Mouse (Mus musculus) hindbrain, embryonic 10.5 days (tissue): ENCODE measurements around the gene Slc26a10. TPM values are rescaled to one million over a fixed set of nuclear protein-coding genes. Genes with fewer than 3 reads are reported as not detected.
A peak's percentile ranks its signal among the peaks of the same experiment; 100 is the strongest.
"Not testable (repeated sequence)": the region's sequence is repeated elsewhere in the genome, so short reads cannot be mapped to it uniquely, and the experiment has no call there.

Source experiments
- DNase-seq: peaks from one replicate; pipeline ENCODE4 v3.0.0-alpha.2; 2017; ENCODE audit warnings: low spot score
- H3K27ac ChIP-seq: fragments of 300-500 bp; sonication (generic); 2 replicates; pipeline ENCODE4 v1.5.1; 2016; ENCODE audit warnings: mild to moderate bottlenecking, moderate library complexity
- H3K27me3 ChIP-seq: fragments of 300-500 bp; sonication (generic); 2 replicates; pipeline ENCODE4 v1.6.1; 2016; ENCODE audit warnings: mild to moderate bottlenecking; ENCODE audit not compliant: poor library complexity, insufficient read depth, severe bottlenecking
- H3K36me3 ChIP-seq: fragments of 300-500 bp; sonication (generic); 2 replicates; pipeline ENCODE4 v1.6.1; 2016; ENCODE audit warnings: mild to moderate bottlenecking, moderate library complexity
- H3K4me1 ChIP-seq: fragments of 300-500 bp; sonication (generic); replicated peaks from 2 replicates; pipeline ENCODE4 v1.6.1; 2016; ENCODE audit warnings: mild to moderate bottlenecking
- H3K4me3 ChIP-seq: fragments of 300-500 bp; sonication (generic); 2 replicates; pipeline ENCODE4 v1.5.1; 2016; ENCODE audit warnings: mild to moderate bottlenecking, moderate library complexity
- H3K9me3 ChIP-seq: fragments of 300-500 bp; sonication (generic); 2 replicates; pipeline ENCODE4 v1.6.1; 2016; ENCODE audit warnings: mild to moderate bottlenecking, moderate library complexity
- WGBS: fragments of 180-500 bp; shearing (Covaris S2); methylation state at CpG from one replicate; pipeline ENCODE4 v1.1.7; 2016; 5-methylcytosine and 5-hydroxymethylcytosine counted together
- polyA plus RNA-seq: library from polyadenylated mRNA; unstranded; fragments of >200 nt; fragmentation: Nextera tagmentation; extraction: Ambion mirVana; gene quantifications from 2 replicates; pipeline ENCODE4 v1.2.1, GENCODE M21; 2016

The Slc26a10 gene
- polyA plus RNA-seq, 1 experiment from 2014 or later: 1.6 TPM

- H3K36me3 ChIP-seq: peaks cover 63% of the 10 kb centered on the region
- DNase-seq: peak; percentile 60
- no peaks in the 10 kb centered on the region for H3K9me3 ChIP-seq
- 6% methylated on average over 5 of the region's 5 CpGs for WGBS
- H3K4me3 ChIP-seq: peak overlapping the region; percentile 99
- peaks cover 51% of the 10 kb centered on the region for H3K4me1 ChIP-seq
- H3K27ac ChIP-seq: peak overlapping the region; percentile 99
- no peaks in the 10 kb centered on the region for H3K27me3 ChIP-seq
Observed at GRCm38 (mm10) chr10:127196392-127196791, 15.9 kb upstream of the Slc26a10 start.

GRCm38 (mm10) chr10:127195328-127196129, 15.1 kb upstream of the Slc26a10 start, which contains the start of gene Dtx3:
Gene Dtx3, minus strand, starts transcription at chr10:127195728.
- WGBS: under 1% methylated on average over 44 of the region's 47 CpGs
- peaks cover 66% of the 10 kb centered on the region for H3K36me3 ChIP-seq
- peak within 1 kb of the TSS; percentile 99 for H3K27ac ChIP-seq
- H3K4me3 ChIP-seq: peak within 1 kb of the TSS; percentile 99
- 0 out of 2 replicates have a peak, but pooled peaks cover 2% of the 10 kb centered on the region for H3K27me3 ChIP-seq
- H3K9me3 ChIP-seq: no peaks in the 10 kb centered on the region
- peaks cover 60% of the 10 kb centered on the region for H3K4me1 ChIP-seq
- peak; percentile 75 for DNase-seq

- 24% methylated on average over 22 of the region's 22 CpGs for WGBS
- peak; percentile 58 for DNase-seq
- Histone ChIP-seq H3K27ac (peak overlapping the region; percentile 99), H3K27me3 (0 out of 2 replicates have a peak, but pooled peaks cover 3% of the 10 kb centered on the region), H3K36me3 (peaks cover 59% of the 10 kb centered on the region), H3K4me3 (peak overlapping the region; percentile 99), H3K4me1 (peaks cover 68% of the 10 kb centered on the region), H3K9me3 (no peaks in the 10 kb centered on the region)
Observed at GRCm38 (mm10) chr10:127194428-127195327, 14.2 kb upstream of the Slc26a10 start.

GRCm38 (mm10) chr10:127193011-127193410, 12.6 kb upstream of the Slc26a10 start:
- Histone ChIP-seq H3K36me3 (peaks cover 42% of the 10 kb centered on the region), H3K9me3 (no peaks in the 10 kb centered on the region), H3K4me1 (peaks cover 78% of the 10 kb centered on the region), H3K27me3 (0 out of 2 replicates have a peak, but pooled peaks cover 3% of the 10 kb centered on the region), H3K27ac (0 out of 2 replicates have a peak overlapping the region, but pooled peaks have one; percentile 9), H3K4me3 (peak overlapping the region; percentile 14)
- no peak for DNase-seq
- 82% methylated on average over 9 of the region's 9 CpGs for WGBS

- H3K9me3 ChIP-seq, H3K27me3 ChIP-seq, H3K27ac ChIP-seq, DNase-seq, H3K4me3 ChIP-seq: not testable (repeated sequence)
- 90% methylated on average over 1 of the region's 1 CpGs for WGBS
- Histone ChIP-seq H3K36me3 (peaks cover 35% of the 10 kb centered on the region), H3K4me1 (peaks cover 78% of the 10 kb centered on the region)
Observed at GRCm38 (mm10) chr10:127192057-127192328, 11.5 kb upstream of the Slc26a10 start.

- peak overlapping the region; percentile 76; the same call in 1 of the 2 replicates for H3K4me3 ChIP-seq
- peaks cover 74% of the 10 kb centered on the region for H3K4me1 ChIP-seq
- no peak for DNase-seq
- peak overlapping the region; percentile 94; the same call in 1 of the 2 replicates for H3K27ac ChIP-seq
- peaks cover 40% of the 10 kb centered on the region for H3K36me3 ChIP-seq
- WGBS: 77% methylated on average over 19 of the region's 19 CpGs
- peaks cover 3% of the 10 kb centered on the region; the same call in 1 of the 2 replicates for H3K9me3 ChIP-seq
- peaks cover 6% of the 10 kb centered on the region; the same call in 1 of the 2 replicates for H3K27me3 ChIP-seq
Observed at GRCm38 (mm10) chr10:127191191-127192056, 11.0 kb upstream of the Slc26a10 start.

- no peak for DNase-seq
- 35% methylated on average over 14 of the region's 14 CpGs for WGBS
- peak overlapping the region; percentile 76 for H3K4me3 ChIP-seq
Observed at GRCm38 (mm10) chr10:127190398-127191190, 10.1 kb upstream of the Slc26a10 start.

GRCm38 (mm10) chr10:127189651-127190381, 9.4 kb upstream of the Slc26a10 start, which contains the start of gene Arhgef25:
Gene Arhgef25, minus strand, starts transcription at chr10:127190083.
- Histone ChIP-seq H3K9me3 (peaks cover 3% of the 10 kb centered on the region; the same call in 1 of the 2 replicates), H3K27me3 (peaks cover 17% of the 10 kb centered on the region), H3K4me1 (peaks cover 73% of the 10 kb centered on the region), H3K36me3 (peaks cover 50% of the 10 kb centered on the region), H3K4me3 (peak within 1 kb of the TSS; percentile 76), H3K27ac (peak within 1 kb of the TSS; percentile 94)
- peak; percentile 76 for DNase-seq
- under 1% methylated on average over 35 of the region's 35 CpGs for WGBS

More at GRCm38 (mm10) chr10:127190398-127191190, 10.1 kb upstream of the Slc26a10 start:
- H3K4me1 ChIP-seq: peaks cover 69% of the 10 kb centered on the region
- peaks cover 46% of the 10 kb centered on the region for H3K36me3 ChIP-seq
- peaks cover 10% of the 10 kb centered on the region for H3K27me3 ChIP-seq
- peaks cover 3% of the 10 kb centered on the region; the same call in 1 of the 2 replicates for H3K9me3 ChIP-seq
- peak overlapping the region; percentile 94 for H3K27ac ChIP-seq

GRCm38 (mm10) chr10:127189116-127189650, 8.7 kb upstream of the Slc26a10 start:
- peaks cover 73% of the 10 kb centered on the region for H3K4me1 ChIP-seq
- H3K27me3 ChIP-seq: peaks cover 24% of the 10 kb centered on the region
- H3K27ac ChIP-seq: peak overlapping the region; percentile 94
- no peak for DNase-seq
- under 1% methylated on average over 26 of the region's 26 CpGs for WGBS
- H3K36me3 ChIP-seq: peaks cover 53% of the 10 kb centered on the region
- peaks cover 3% of the 10 kb centered on the region; the same call in 1 of the 2 replicates for H3K9me3 ChIP-seq
- H3K4me3 ChIP-seq: peak overlapping the region; percentile 76

GRCm38 (mm10) chr10:127188465-127189115, 8.1 kb upstream of the Slc26a10 start:
- peaks cover 78% of the 10 kb centered on the region for H3K4me1 ChIP-seq
- peak overlapping the region; percentile 94 for H3K27ac ChIP-seq
- peak; percentile 89 for DNase-seq
- H3K4me3 ChIP-seq: peak overlapping the region; percentile 76
- under 1% methylated on average over 46 of the region's 46 CpGs for WGBS
- peaks cover 53% of the 10 kb centered on the region for H3K36me3 ChIP-seq
- peaks cover 3% of the 10 kb centered on the region; the same call in 1 of the 2 replicates for H3K9me3 ChIP-seq
- H3K27me3 ChIP-seq: peaks cover 30% of the 10 kb centered on the region
